Mouse (Mus musculus) megakaryocyte-erythroid progenitor cell, adult 5-6 weeks (primary cell): ENCODE data around the gene Higd2a. TPM values are rescaled to one million over a fixed set of nuclear protein-coding genes. Genes with fewer than 3 reads are reported as not detected.
"Not testable (repeated sequence)": the region's sequence is repeated elsewhere in the genome, so short reads cannot be mapped to it uniquely, and the experiment has no call there.

Experiments
- ATAC-seq: replicated peaks from 2 replicates; pipeline ENCODE4 v1.8.0; 2016; ENCODE audit warnings: mild to moderate bottlenecking, inconsistent platforms; ENCODE audit not compliant: severe bottlenecking, poor library complexity, low FRiP score, low TSS enrichment
- total RNA-seq, 2 experiments: library from RNA; stranded (forward) in 1 of 2; stranded (reverse) in 1 of 2; fragments of 200-1000, 215-1000 nt in 1 of 2; fragments of >200 nt in 1 of 2; fragmentation: Nextera tagmentation in 1 of 2; gene quantifications; 2 replicates each; pipeline ENCODE4 v1.2.3; 2014 to 2017

Higd2a gene
- total RNA-seq, 2 experiments from 2014 or later, result 40.6 to 117 TPM

GRCm38 (mm10) chr13:54610972-54611754 is 21.2 kb downstream of the Higd2a start, which contains the start of gene Cltb:
Cltb (minus strand) TSS chr13:54611344.
- peak; percentile 38 for ATAC-seq

GRCm38 (mm10) chr13:54613141-54613540 is 23.1 kb downstream of the Higd2a start:
- ATAC-seq, result not testable (repeated sequence)

- no peak for ATAC-seq
Observed at GRCm38 (mm10) chr13:54616307-54616706, 26.3 kb downstream of the Higd2a start.

GRCm38 (mm10) chr13:54616998-54617397 is 27.0 kb downstream of the Higd2a start:
- peak; percentile 61; the same call in 1 of the 2 replicates for ATAC-seq

GRCm38 (mm10) chr13:54621155-54621932 is 31.3 kb downstream of the Higd2a start, which contains the start of gene Faf2:
Faf2 (plus strand) TSS chr13:54621784.
- ATAC-seq, result peak; percentile 96

GRCm38 (mm10) chr13:54621960-54622521 is 32.0 kb downstream of the Higd2a start:
- peak; percentile 43 for ATAC-seq

GRCm38 (mm10) chr13:54629128-54629527 is 39.1 kb downstream of the Higd2a start:
- ATAC-seq, result no peak

GRCm38 (mm10) chr13:54632731-54633277 is 42.8 kb downstream of the Higd2a start:
- no peak for ATAC-seq

- ATAC-seq, result no peak
Observed at GRCm38 (mm10) chr13:54635011-54635410, 45.0 kb downstream of the Higd2a start.

Other genes with a start within 250 kb of the Higd2a start
- gene Cplx2, start 218.9 kb upstream of the Higd2a start, total RNA-seq (2014; fragmentation: Nextera tagmentation), result 3.8 and 17.6 TPM in 2 replicates
- gene Cplx2, start 218.9 kb upstream of the Higd2a start, total RNA-seq (2017), result 2.1 and 3.0 TPM in 2 replicates
- 30.0 and 40.1 TPM in 2 replicates for gene Thoc3, start 121.4 kb upstream of the Higd2a start, total RNA-seq (2014; fragmentation: Nextera tagmentation)
- 37.3 and 62.5 TPM in 2 replicates for gene Thoc3, start 121.4 kb upstream of the Higd2a start, total RNA-seq (2017)
- 9.3 and 21.1 TPM in 2 replicates for gene Simc1, start 86.4 kb upstream of the Higd2a start, total RNA-seq (2014; fragmentation: Nextera tagmentation)
- gene Simc1, start 86.4 kb upstream of the Higd2a start, total RNA-seq (2017), result 7.2 and 9.3 TPM in 2 replicates
- 46.8 and 49.8 TPM in 2 replicates for gene 4833439L19Rik, start 24.8 kb upstream of the Higd2a start, total RNA-seq (2014; fragmentation: Nextera tagmentation)
- gene 4833439L19Rik, start 24.8 kb upstream of the Higd2a start, total RNA-seq (2017), result 17.8 and 35.2 TPM in 2 replicates
- 9.0 and 16.5 TPM in 2 replicates for gene Arl10, start 15.2 kb upstream of the Higd2a start, total RNA-seq (2014; fragmentation: Nextera tagmentation)
- not detected in 2 replicates for gene Arl10, start 15.2 kb upstream of the Higd2a start, total RNA-seq (2017)
- gene Nop16, start 117 bp upstream of the Higd2a start, total RNA-seq (2014; fragmentation: Nextera tagmentation), result 57.6 and 76.1 TPM in 2 replicates
- gene Nop16, start 117 bp upstream of the Higd2a start, total RNA-seq (2017), result 66.3 and 124 TPM in 2 replicates
- gene Cltb, start 21.1 kb downstream of the Higd2a start, total RNA-seq (2014; fragmentation: Nextera tagmentation), result 12.1 and 15.2 TPM in 2 replicates
- gene Cltb, start 21.1 kb downstream of the Higd2a start, total RNA-seq (2017), result 20.0 and 26.3 TPM in 2 replicates
- 42.6 and 46.2 TPM in 2 replicates for gene Faf2, start 31.6 kb downstream of the Higd2a start, total RNA-seq (2014; fragmentation: Nextera tagmentation)
- gene Faf2, start 31.6 kb downstream of the Higd2a start, total RNA-seq (2017), result 43.6 and 44.7 TPM in 2 replicates
- 92.1 and 118 TPM in 2 replicates for gene Rnf44, start 103.7 kb downstream of the Higd2a start, total RNA-seq (2014; fragmentation: Nextera tagmentation)
- 12.7 and 17.9 TPM in 2 replicates for gene Rnf44, start 103.7 kb downstream of the Higd2a start, total RNA-seq (2017)
- not detected in 2 replicates for gene Cdhr2, start 111.3 kb downstream of the Higd2a start, total RNA-seq (2014; fragmentation: Nextera tagmentation)
- not detected in 2 replicates for gene Cdhr2, start 111.3 kb downstream of the Higd2a start, total RNA-seq (2017)
- gene Gprin1, start 159.7 kb downstream of the Higd2a start, total RNA-seq (2014; fragmentation: Nextera tagmentation), result not detected in 2 replicates
- gene Gprin1, start 159.7 kb downstream of the Higd2a start, total RNA-seq (2017), result not detected in 2 replicates
- not detected in 2 replicates for gene Sncb, start 176.4 kb downstream of the Higd2a start, total RNA-seq (2014; fragmentation: Nextera tagmentation)
- gene Sncb, start 176.4 kb downstream of the Higd2a start, total RNA-seq (2017), result not detected in 2 replicates
- not detected in 2 replicates for gene Eif4e1b, start 193.8 kb downstream of the Higd2a start, total RNA-seq (2014; fragmentation: Nextera tagmentation)
- not detected in 2 replicates for gene Eif4e1b, start 193.8 kb downstream of the Higd2a start, total RNA-seq (2017)
- 1.3 TPM in 1 of 2 replicates, not detected in the other for gene Tspan17, start 199.2 kb downstream of the Higd2a start, total RNA-seq (2014; fragmentation: Nextera tagmentation)
- gene Tspan17, start 199.2 kb downstream of the Higd2a start, total RNA-seq (2017), result 4.1 TPM in 1 of 2 replicates, not detected in the other